8 mouse cellular contexts compared by ENCODE assay signal in genomic region chr9:123928759-123929246, GRCm38 (mm10). TPM values are rescaled to one million over a fixed set of nuclear protein-coding genes. Genes with fewer than 3 reads are reported as not detected.
DNase-seq lines count a peak whose midpoint lies in the region; ATAC-seq and TF ChIP-seq lines count a peak whose summit lies in the region.

No protein-coding gene starts in this region.

- 12% methylated on average over 8 of the region's 8 CpGs for WGBS in heart, adult 2 months
- 22% methylated on average over 8 of the region's 8 CpGs for WGBS in lung, embryonic 14.5 days
- WGBS in limb, embryonic 10.5 days = 52% methylated on average over 8 of the region's 8 CpGs

- 0 out of 2 replicates have a peak, but pooled peaks have one; percentile 26 for TF ChIP-seq POLR2A in heart, adult 2 months (IDR thresholded peaks at IDR 0.05; ENCODE audit: insufficient read depth, low read depth, low read length)

- intact Hi-C loops in left cerebral cortex, postnatal 14 days (cut with DNase I) = no loop called here
- intact Hi-C loops in left cerebral cortex, postnatal 4 days (cut with DNase I) = no loop called here
- intact Hi-C loops in heart, adult 2 months (cut with DNase I) = no loop called here

- DNase-seq in left cerebral cortex, postnatal 14 days (ENCODE audit: low spot score in 2 of 2) = peak; percentile 11 to 49
- no peak for DNase-seq in left cerebral cortex, postnatal 4 days
- peak in 1 of 2 experiments; percentile 71 for DNase-seq in heart, adult 2 months
- peak; percentile 52 for DNase-seq in lung, embryonic 14.5 days
- peak; percentile 92 for DNase-seq in splenic B cell, adult 2 months (ENCODE audit: low read depth, low spot score)
- no peak for DNase-seq in urinary bladder, postnatal 25 days (ENCODE audit: low spot score)
- no peak for DNase-seq in left cerebral cortex, adult 11 months (ENCODE audit: low spot score)
- DNase-seq in limb, embryonic 10.5 days (ENCODE audit: low spot score) = no peak

- H3K4me1 ChIP-seq in heart, adult 2 months (ENCODE audit: control insufficient read depth, insufficient read depth, low read length) = peaks cover 7% of the 10 kb centered on the region
- no peaks in the 10 kb centered on the region for H3K4me1 ChIP-seq in lung, embryonic 14.5 days (ENCODE audit: insufficient read depth)
- peaks cover 36% of the 10 kb centered on the region for H3K4me1 ChIP-seq in limb, embryonic 10.5 days

- H3K4me3 ChIP-seq in heart, adult 2 months = peak overlapping the region; percentile 1; the same call in 1 of the 2 replicates
- H3K4me3 ChIP-seq in lung, embryonic 14.5 days (ENCODE audit: low read depth, low read length) = no peak overlapping the region
- H3K4me3 ChIP-seq in limb, embryonic 10.5 days = no peak overlapping the region

- H3K9ac ChIP-seq in heart, adult 2 months (ENCODE audit: low read depth, low read length) = no peak overlapping the region
- no peak overlapping the region for H3K9ac ChIP-seq in lung, embryonic 14.5 days

- H3K4me2 ChIP-seq in lung, embryonic 14.5 days = no peak overlapping the region

- TF ChIP-seq EP300 in heart, adult 2 months (IDR thresholded peaks at IDR 0.05; ENCODE audit: insufficient read depth, low read depth, low read length) = no peak

- H3K79me2 ChIP-seq in heart, adult 2 months (replicated peaks; ENCODE audit: control insufficient read depth, insufficient read depth, low read length) = no peaks in the 10 kb centered on the region

- no peak for ATAC-seq in lung, embryonic 14.5 days (ENCODE audit: insufficient read depth)

- peak; percentile 63 for TF ChIP-seq CTCF in heart, adult 2 months (IDR thresholded peaks at IDR 0.05)
- TF ChIP-seq CTCF in lung, embryonic 14.5 days (IDR thresholded peaks at IDR 0.05; ENCODE audit: low read depth) = peak; percentile 40

- H3K9me3 ChIP-seq in lung, embryonic 14.5 days (ENCODE audit: low read depth, low read length) = no peaks in the 10 kb centered on the region; the same call in 1 of the 2 replicates
- no peaks in the 10 kb centered on the region for H3K9me3 ChIP-seq in limb, embryonic 10.5 days (replicated peaks)

- H3K27ac ChIP-seq in heart, adult 2 months = peak overlapping the region; percentile 47
- 0 out of 2 replicates have a peak overlapping the region, but pooled peaks have one; percentile 13 for H3K27ac ChIP-seq in lung, embryonic 14.5 days (ENCODE audit: low read depth)
- H3K27ac ChIP-seq in limb, embryonic 10.5 days = no peak overlapping the region

- no peaks in the 10 kb centered on the region for H3K36me3 ChIP-seq in heart, adult 2 months (ENCODE audit: control insufficient read depth, insufficient read depth, low read length)
- no peaks in the 10 kb centered on the region for H3K36me3 ChIP-seq in lung, embryonic 14.5 days (ENCODE audit: insufficient read depth)
- no peaks in the 10 kb centered on the region for H3K36me3 ChIP-seq in splenic B cell, adult 2 months (ENCODE audit: control insufficient read depth, insufficient read depth, low read length, poor library complexity, severe bottlenecking)
- no peaks in the 10 kb centered on the region for H3K36me3 ChIP-seq in limb, embryonic 10.5 days

- H3K27me3 ChIP-seq in heart, adult 2 months (ENCODE audit: control insufficient read depth, insufficient read depth, low read length) = no peaks in the 10 kb centered on the region
- H3K27me3 ChIP-seq in lung, embryonic 14.5 days (ENCODE audit: insufficient read depth, low read length) = no peaks in the 10 kb centered on the region
- no peaks in the 10 kb centered on the region for H3K27me3 ChIP-seq in splenic B cell, adult 2 months (ENCODE audit: control insufficient read depth, insufficient read depth, low read length, poor library complexity, severe bottlenecking)
- peaks cover 5% of the 10 kb centered on the region for H3K27me3 ChIP-seq in limb, embryonic 10.5 days (ENCODE audit: low read depth, poor library complexity, severe bottlenecking)

RNA-seq across cellular contexts. Expression of gene Ccr1, which starts 39.7 kb away (rescaled TPM):
- total RNA-seq in left cerebral cortex, postnatal 14 days (2021) = 1 to 10 TPM in 1 of 2 experiments, under 1 TPM in 1; 0.93 to 1.2 TPM
- under 1 TPM; 0.56 to 0.74 TPM for total RNA-seq in left cerebral cortex, postnatal 4 days (2021)
- under 1 TPM; 0.48 to 0.89 TPM for total RNA-seq in heart, adult 2 months (2021)
- polyA plus RNA-seq in heart, adult 2 months (2012; rRNA removed) = 0.96 and 1.8 TPM in 2 replicates
- 4.0 TPM in 2 replicates for polyA plus RNA-seq in lung, embryonic 14.5 days (2014; fragmentation: Nextera tagmentation; extraction: Ambion mirVana)
- 0.38 and 0.61 TPM in 2 replicates for polyA plus RNA-seq in limb, embryonic 10.5 days (2016; fragmentation: Nextera tagmentation; extraction: Ambion mirVana)

RNA-seq across cellular contexts. Expression of gene Ccr1l1, which starts 49.4 kb away (rescaled TPM):
- total RNA-seq in left cerebral cortex, postnatal 14 days (2021) = not detected
- total RNA-seq in left cerebral cortex, postnatal 4 days (2021) = not detected
- not detected for total RNA-seq in heart, adult 2 months (2021)
- polyA plus RNA-seq in heart, adult 2 months (2012; rRNA removed) = not detected in 2 replicates
- polyA plus RNA-seq in lung, embryonic 14.5 days (2014; fragmentation: Nextera tagmentation; extraction: Ambion mirVana) = not detected in 2 replicates
- polyA plus RNA-seq in limb, embryonic 10.5 days (2016; fragmentation: Nextera tagmentation; extraction: Ambion mirVana) = not detected in 2 replicates

Comparison
In these comparisons a context has a peak if more than half of its experiments do, and no peak if none do; other contexts are left out.
1. DNase-seq: peak in left cerebral cortex, postnatal 14 days (2 of 2), lung, embryonic 14.5 days (single experiment) and splenic B cell, adult 2 months (single experiment); none in left cerebral cortex, postnatal 4 days (single experiment), urinary bladder, postnatal 25 days (single experiment), left cerebral cortex, adult 11 months (single experiment) and limb, embryonic 10.5 days (single experiment).